Mouse (Mus musculus): ENCODE measurements around the gene Dnah9. TPM values are rescaled to one million over a fixed set of nuclear protein-coding genes. Genes with fewer than 3 reads are reported as not detected.
A peak's percentile ranks its signal among the peaks of the same experiment; 100 is the strongest.

Dnah9 gene
- polyA plus RNA-seq, 1 experiment from 2014 or later, result 0.19 TPM

DNA sequence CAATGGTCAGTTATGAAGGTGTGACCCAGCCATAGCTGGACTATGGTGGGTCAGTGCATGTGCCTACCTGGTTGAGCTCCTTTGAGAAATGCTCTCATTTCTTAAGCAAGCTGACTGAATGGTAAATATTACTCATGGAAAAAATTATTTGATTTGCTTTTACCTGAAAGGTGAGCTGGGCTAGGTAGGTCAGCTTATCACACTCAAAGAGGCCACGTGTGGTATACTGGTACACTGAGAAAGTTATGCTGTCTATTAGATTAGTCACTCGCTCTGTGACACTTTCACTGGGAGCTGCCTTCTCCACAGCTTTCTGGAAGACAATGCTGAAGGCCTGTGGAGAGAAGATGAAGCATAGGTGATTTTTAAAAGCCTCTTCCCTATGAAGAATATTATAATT lies 286.9 kb downstream of the Dnah9 start:
- 90% methylated on average over 2 of the region's 2 CpGs for WGBS
- Histone ChIP-seq H3K9me3 (ENCODE audit: control insufficient read depth, low read length) (no peaks in the 10 kb centered on the region), H3K4me1 (ENCODE audit: control insufficient read depth, insufficient read depth, low read length) (no peaks in the 10 kb centered on the region), H3K4me2 (replicated peaks; ENCODE audit: low read depth, low read length) (no peak overlapping the region), H3K27me3 (ENCODE audit: control insufficient read depth, insufficient read depth, low read length) (no peaks in the 10 kb centered on the region), H3K9ac (ENCODE audit: low read depth, low read length) (no peak overlapping the region), H3K27ac (ENCODE audit: low read depth, low read length) (no peak overlapping the region), H3K36me3 (ENCODE audit: control insufficient read depth, insufficient read depth, low read length) (no peaks in the 10 kb centered on the region), H3K4me3 (ENCODE audit: low read length) (no peak overlapping the region)
- ATAC-seq (ENCODE audit: low FRiP score, low TSS enrichment), result no peak

DNA sequence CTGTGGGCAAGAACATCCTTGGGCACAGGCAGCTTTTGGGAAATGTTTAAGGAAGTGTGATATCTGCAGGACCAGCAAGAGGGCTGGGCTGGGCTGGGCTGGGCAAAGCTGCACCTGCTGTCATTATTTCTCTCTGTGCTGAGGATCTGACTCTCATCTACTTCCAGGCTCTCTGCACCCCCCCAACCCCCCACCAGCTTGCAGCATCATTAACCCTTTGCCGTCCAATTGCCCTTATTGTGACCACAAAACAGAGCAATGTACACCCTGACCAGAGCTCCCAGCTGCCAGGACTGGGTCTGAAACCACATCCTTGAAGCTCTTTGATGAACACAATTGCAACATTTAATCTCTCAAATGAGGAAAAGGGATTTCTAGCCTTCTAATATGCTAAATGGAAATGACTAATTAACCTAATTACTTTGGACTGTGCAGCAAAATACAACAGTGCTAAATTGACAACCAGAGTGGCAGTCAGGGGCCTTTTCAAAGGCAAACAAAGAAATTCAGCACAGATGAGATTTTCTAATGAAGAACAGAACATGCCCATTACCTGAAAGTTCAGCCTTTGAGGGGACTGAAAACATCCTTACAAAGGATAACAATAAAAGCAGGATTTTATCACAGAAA lies 291.1 kb downstream of the Dnah9 start:
- ATAC-seq (ENCODE audit: low FRiP score, low TSS enrichment), result no peak
- no peak overlapping the region for H3K27ac ChIP-seq (ENCODE audit: low read depth, low read length)
- H3K27me3 ChIP-seq (ENCODE audit: control insufficient read depth, insufficient read depth, low read length), result no peaks in the 10 kb centered on the region
- 64% methylated on average over 1 of the region's 1 CpGs for WGBS
- H3K9ac ChIP-seq (ENCODE audit: low read depth, low read length), result no peak overlapping the region
- H3K4me3 ChIP-seq (ENCODE audit: low read length), result no peak overlapping the region
- no peak overlapping the region for H3K4me2 ChIP-seq (replicated peaks; ENCODE audit: low read depth, low read length)
- H3K36me3 ChIP-seq (ENCODE audit: control insufficient read depth, insufficient read depth, low read length), result no peaks in the 10 kb centered on the region
- no peaks in the 10 kb centered on the region for H3K4me1 ChIP-seq (ENCODE audit: control insufficient read depth, insufficient read depth, low read length)
- no peaks in the 10 kb centered on the region for H3K9me3 ChIP-seq (ENCODE audit: control insufficient read depth, low read length)

DNA sequence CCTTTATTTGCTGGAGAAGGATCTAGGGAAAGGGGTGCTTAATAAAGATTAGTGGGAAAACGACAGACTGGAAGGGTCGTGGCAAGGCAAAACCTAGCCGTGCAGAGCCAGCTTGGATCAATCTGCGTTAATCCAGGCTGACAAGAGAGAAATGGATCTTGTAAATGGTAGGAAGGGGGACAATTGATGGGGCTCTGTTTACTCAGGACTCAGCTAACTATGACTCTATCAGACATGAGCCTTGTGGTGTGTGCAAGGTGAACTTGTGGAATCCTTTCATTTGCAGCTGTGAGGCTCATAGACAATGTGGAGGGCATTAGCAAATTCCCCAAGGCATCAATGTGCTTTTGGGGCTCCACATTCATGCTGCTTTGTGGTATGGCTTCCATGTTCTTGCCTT lies 306.9 kb downstream of the Dnah9 start:
- ATAC-seq (ENCODE audit: low FRiP score, low TSS enrichment), result no peak

DNA sequence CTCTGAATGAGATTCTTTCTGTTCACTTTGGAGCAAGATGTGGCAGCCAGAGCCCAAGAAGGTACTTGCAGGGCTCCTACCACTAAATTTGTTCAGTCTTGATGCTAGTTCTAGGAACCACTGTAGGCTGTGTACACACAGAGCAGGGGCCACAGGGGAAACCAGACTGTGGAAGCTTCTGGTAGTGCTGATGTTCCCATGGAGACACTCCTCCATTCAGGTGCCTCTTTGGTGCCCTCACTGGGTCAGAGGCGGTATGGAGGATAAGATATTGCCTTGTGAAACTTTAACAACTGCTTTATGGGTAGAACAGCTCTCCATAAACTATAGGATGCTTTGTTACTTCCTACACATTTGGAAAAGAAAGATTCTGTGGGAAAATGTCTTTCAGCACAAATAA lies 316.3 kb downstream of the Dnah9 start:
- no peak overlapping the region for H3K9ac ChIP-seq (ENCODE audit: low read depth, low read length)
- WGBS, result 7% methylated on average over 1 of the region's 1 CpGs
- no peak overlapping the region for H3K4me3 ChIP-seq (ENCODE audit: low read length)
- H3K4me2 ChIP-seq (replicated peaks; ENCODE audit: low read depth, low read length), result no peak overlapping the region
- no peaks in the 10 kb centered on the region; the same call in 1 of the 2 replicates for H3K4me1 ChIP-seq (ENCODE audit: control insufficient read depth, insufficient read depth, low read length)
- ATAC-seq (ENCODE audit: low FRiP score, low TSS enrichment), result 0 out of 2 replicates have a peak, but pooled peaks have one; percentile 60
- H3K36me3 ChIP-seq (ENCODE audit: control insufficient read depth, insufficient read depth, low read length), result no peaks in the 10 kb centered on the region
- no peak overlapping the region for H3K27ac ChIP-seq (ENCODE audit: low read depth, low read length)
- H3K27me3 ChIP-seq (ENCODE audit: control insufficient read depth, insufficient read depth, low read length), result no peaks in the 10 kb centered on the region
- no peaks in the 10 kb centered on the region for H3K9me3 ChIP-seq (ENCODE audit: control insufficient read depth, low read length)

More for the DNA sequence above, 306.9 kb downstream of the Dnah9 start:
- H3K4me2 ChIP-seq (replicated peaks; ENCODE audit: low read depth, low read length), result no peak overlapping the region
- H3K4me3 ChIP-seq (ENCODE audit: low read length), result no peak overlapping the region
- H3K4me1 ChIP-seq (ENCODE audit: control insufficient read depth, insufficient read depth, low read length), result no peaks in the 10 kb centered on the region
- H3K27me3 ChIP-seq (ENCODE audit: control insufficient read depth, insufficient read depth, low read length), result no peaks in the 10 kb centered on the region
- 46% methylated on average over 4 of the region's 4 CpGs for WGBS
- no peak overlapping the region for H3K27ac ChIP-seq (ENCODE audit: low read depth, low read length)
- no peaks in the 10 kb centered on the region for H3K9me3 ChIP-seq (ENCODE audit: control insufficient read depth, low read length)
- H3K36me3 ChIP-seq (ENCODE audit: control insufficient read depth, insufficient read depth, low read length), result no peaks in the 10 kb centered on the region
- no peak overlapping the region for H3K9ac ChIP-seq (ENCODE audit: low read depth, low read length)

DNA sequence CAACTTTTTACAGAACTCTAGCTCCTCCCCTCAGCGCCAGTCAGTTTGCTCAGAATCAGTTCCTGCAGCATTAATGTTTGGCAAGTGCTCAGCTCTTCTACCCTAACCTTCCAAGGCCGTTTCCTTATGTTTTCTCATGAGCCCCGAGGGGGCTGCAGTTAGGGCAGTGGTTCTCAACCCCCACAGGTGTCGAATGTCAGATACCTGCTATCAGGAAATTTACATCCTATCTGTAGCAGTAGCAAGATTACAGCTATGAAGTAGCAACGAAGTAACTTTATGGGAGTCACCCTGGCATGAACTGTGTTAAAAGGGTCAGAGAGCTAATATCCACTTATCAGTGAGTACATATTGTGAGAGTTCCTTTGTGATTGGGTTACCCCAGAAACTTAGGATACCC lies 321.9 kb downstream of the Dnah9 start:
- Histone ChIP-seq H3K4me1 (ENCODE audit: control insufficient read depth, insufficient read depth, low read length) (no peaks in the 10 kb centered on the region), H3K27ac (ENCODE audit: low read depth, low read length) (no peak overlapping the region), H3K4me3 (ENCODE audit: low read length) (no peak overlapping the region), H3K9me3 (ENCODE audit: control insufficient read depth, low read length) (no peaks in the 10 kb centered on the region), H3K27me3 (ENCODE audit: control insufficient read depth, insufficient read depth, low read length) (no peaks in the 10 kb centered on the region), H3K36me3 (ENCODE audit: control insufficient read depth, insufficient read depth, low read length) (no peaks in the 10 kb centered on the region), H3K9ac (ENCODE audit: low read depth, low read length) (no peak overlapping the region), H3K4me2 (replicated peaks; ENCODE audit: low read depth, low read length) (no peak overlapping the region)
- WGBS, result 45% methylated on average over 5 of the region's 5 CpGs
- no peak for ATAC-seq (ENCODE audit: low FRiP score, low TSS enrichment)

DNA sequence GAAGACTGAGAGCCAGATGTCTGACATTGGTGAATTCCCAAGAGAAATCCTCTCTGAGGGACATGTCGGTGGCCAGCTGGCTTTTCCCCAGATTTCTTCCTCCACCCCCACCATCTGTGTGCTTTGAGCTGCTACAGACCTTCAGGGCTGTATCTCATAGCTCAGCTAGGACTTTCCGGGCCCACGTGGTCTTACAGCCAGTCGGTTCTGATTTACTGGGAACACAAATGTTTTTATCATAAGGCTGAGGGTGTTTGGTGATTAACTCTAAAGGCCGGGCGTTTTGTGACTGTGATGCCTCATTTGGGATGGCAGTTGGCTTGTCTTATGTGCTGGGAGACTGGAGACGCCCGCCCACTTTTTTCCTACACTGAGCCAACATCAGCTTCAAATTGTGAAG lies 329.4 kb downstream of the Dnah9 start:
- WGBS, result 47% methylated on average over 8 of the region's 8 CpGs
- no peak overlapping the region for H3K27ac ChIP-seq (ENCODE audit: low read depth, low read length)
- no peak overlapping the region for H3K9ac ChIP-seq (ENCODE audit: low read depth, low read length)
- H3K4me3 ChIP-seq (ENCODE audit: low read length), result no peak overlapping the region
- H3K36me3 ChIP-seq (ENCODE audit: control insufficient read depth, insufficient read depth, low read length), result no peaks in the 10 kb centered on the region
- no peak overlapping the region for H3K4me2 ChIP-seq (replicated peaks; ENCODE audit: low read depth, low read length)
- H3K27me3 ChIP-seq (ENCODE audit: control insufficient read depth, insufficient read depth, low read length), result no peaks in the 10 kb centered on the region
- no peaks in the 10 kb centered on the region for H3K4me1 ChIP-seq (ENCODE audit: control insufficient read depth, insufficient read depth, low read length)
- no peak for ATAC-seq (ENCODE audit: low FRiP score, low TSS enrichment)
- H3K9me3 ChIP-seq (ENCODE audit: control insufficient read depth, low read length), result no peaks in the 10 kb centered on the region

DNA sequence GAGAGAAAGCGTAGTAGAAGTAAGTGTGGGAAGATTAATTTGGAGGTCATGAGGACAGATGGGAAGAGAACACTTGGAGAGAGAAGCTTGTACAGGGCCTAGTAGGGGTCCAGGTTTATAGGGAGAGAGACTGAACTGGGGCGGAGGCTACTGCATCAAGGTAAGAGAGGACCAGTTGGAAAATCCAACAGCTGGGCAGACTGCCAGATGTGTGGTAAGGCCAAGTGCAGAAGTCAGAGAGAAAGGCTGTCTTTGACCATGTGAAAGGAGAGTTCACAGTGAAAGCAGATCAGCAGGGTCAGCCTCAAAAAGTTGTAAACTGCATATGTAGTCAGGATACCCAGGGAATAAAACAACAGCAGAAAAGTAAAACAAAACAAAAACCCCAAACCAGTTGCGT lies 343.8 kb downstream of the Dnah9 start:
- Histone ChIP-seq H3K9ac (ENCODE audit: low read depth, low read length) (no peak overlapping the region), H3K4me1 (ENCODE audit: control insufficient read depth, insufficient read depth, low read length) (no peaks in the 10 kb centered on the region), H3K4me3 (ENCODE audit: low read length) (no peak overlapping the region), H3K36me3 (ENCODE audit: control insufficient read depth, insufficient read depth, low read length) (peaks cover 43% of the 10 kb centered on the region), H3K27ac (ENCODE audit: low read depth, low read length) (no peak overlapping the region), H3K27me3 (ENCODE audit: control insufficient read depth, insufficient read depth, low read length) (no peaks in the 10 kb centered on the region), H3K4me2 (replicated peaks; ENCODE audit: low read depth, low read length) (no peak overlapping the region), H3K9me3 (ENCODE audit: control insufficient read depth, low read length) (no peaks in the 10 kb centered on the region)
- 65% methylated on average over 3 of the region's 3 CpGs for WGBS
- ATAC-seq (ENCODE audit: low FRiP score, low TSS enrichment), result no peak

DNA sequence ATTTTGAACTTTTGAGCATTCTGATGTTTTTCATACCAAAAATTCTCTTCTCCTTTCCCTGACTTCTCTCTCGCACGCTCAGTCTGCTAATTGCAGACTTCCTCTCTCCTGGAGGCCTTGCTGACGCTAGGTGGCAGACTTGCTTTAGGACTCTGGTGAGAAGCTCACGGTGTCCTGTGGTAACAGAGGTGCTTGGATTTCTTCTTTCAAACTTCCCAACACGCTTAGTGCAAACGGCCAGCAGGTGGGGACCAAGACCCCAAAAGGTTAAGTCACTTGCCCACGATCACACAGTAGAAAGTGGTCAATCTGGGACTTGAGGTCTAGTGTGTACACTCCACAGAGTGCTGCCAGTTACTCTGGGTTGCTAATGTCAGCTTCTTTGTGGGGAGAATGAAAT lies 347.5 kb downstream of the Dnah9 start:
- Histone ChIP-seq H3K4me2 (replicated peaks; ENCODE audit: low read depth, low read length) (no peak overlapping the region), H3K9ac (ENCODE audit: low read depth, low read length) (no peak overlapping the region), H3K27ac (ENCODE audit: low read depth, low read length) (no peak overlapping the region), H3K27me3 (ENCODE audit: control insufficient read depth, insufficient read depth, low read length) (no peaks in the 10 kb centered on the region), H3K36me3 (ENCODE audit: control insufficient read depth, insufficient read depth, low read length) (peaks cover 34% of the 10 kb centered on the region), H3K4me1 (ENCODE audit: control insufficient read depth, insufficient read depth, low read length) (no peaks in the 10 kb centered on the region), H3K9me3 (ENCODE audit: control insufficient read depth, low read length) (no peaks in the 10 kb centered on the region), H3K4me3 (ENCODE audit: low read length) (no peak overlapping the region)
- 7% methylated on average over 7 of the region's 7 CpGs for WGBS
- peak; percentile 72; the same call in 1 of the 2 replicates for ATAC-seq (ENCODE audit: low FRiP score, low TSS enrichment)

DNA sequence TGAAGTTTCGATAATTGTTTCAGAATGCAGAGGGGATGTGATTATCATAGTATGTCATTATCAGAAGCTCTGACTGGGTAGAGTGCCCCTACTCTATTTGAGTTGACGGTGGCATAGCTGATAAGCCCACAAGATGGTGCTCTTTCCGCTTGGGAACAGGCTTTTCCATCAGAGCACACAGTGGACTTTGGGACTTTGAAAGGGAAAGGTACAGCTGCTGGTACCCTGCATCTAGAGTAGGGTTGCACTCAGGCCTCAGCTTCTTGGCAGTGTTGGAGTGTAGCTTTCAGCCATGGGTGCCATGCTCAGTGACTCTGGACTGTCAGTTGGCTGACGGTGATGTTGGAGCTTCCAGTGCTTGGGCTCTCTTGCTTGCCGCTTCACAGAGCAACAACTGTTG lies 348.1 kb downstream of the Dnah9 start:
- Histone ChIP-seq H3K4me1 (ENCODE audit: control insufficient read depth, insufficient read depth, low read length) (no peaks in the 10 kb centered on the region), H3K9me3 (ENCODE audit: control insufficient read depth, low read length) (no peaks in the 10 kb centered on the region), H3K36me3 (ENCODE audit: control insufficient read depth, insufficient read depth, low read length) (peaks cover 38% of the 10 kb centered on the region), H3K9ac (ENCODE audit: low read depth, low read length) (no peak overlapping the region), H3K27ac (ENCODE audit: low read depth, low read length) (no peak overlapping the region), H3K4me2 (replicated peaks; ENCODE audit: low read depth, low read length) (no peak overlapping the region), H3K4me3 (ENCODE audit: low read length) (no peak overlapping the region), H3K27me3 (ENCODE audit: control insufficient read depth, insufficient read depth, low read length) (no peaks in the 10 kb centered on the region)
- WGBS, result 73% methylated on average over 5 of the region's 5 CpGs
- 0 out of 2 replicates have a peak, but pooled peaks have one; percentile 49 for ATAC-seq (ENCODE audit: low FRiP score, low TSS enrichment)
